Mouse (Mus musculus) CH12.LX (cell line): ENCODE results near the gene Exoc1. TPM values are rescaled to one million over a fixed set of nuclear protein-coding genes. Genes with fewer than 3 reads are reported as not detected.

Source experiments
- DNase-seq: peaks from one replicate; pipeline ENCODE4 v3.0.0-alpha.2; 2013; ENCODE audit errors: extremely low read depth
- H3K27ac ChIP-seq: 2 replicates; pipeline ENCODE4 v1.5.1; 2012; ENCODE audit warnings: low read depth, mild to moderate bottlenecking, control low read depth, moderate library complexity; ENCODE audit not compliant: insufficient read depth
- H3K27me3 ChIP-seq: replicated peaks from 2 replicates; pipeline ENCODE3; 2012; ENCODE audit warnings: inconsistent platforms
- H3K36me3 ChIP-seq, 2 experiments: replicated peaks in 1 of 2; 2 replicates each; pipeline versions ENCODE3 to v1.6.1; 2012; ENCODE audit warnings: inconsistent platforms in 1 of 2, low read length in 1 of 2, mild to moderate bottlenecking in 1 of 2, mixed read lengths in 1 of 2, moderate library complexity in 1 of 2; ENCODE audit not compliant: control insufficient read depth in 1 of 2, insufficient read depth in 1 of 2
- H3K4me1 ChIP-seq, 2 experiments: 2 replicates each; pipeline ENCODE4 v1.6.1; 2012; ENCODE audit warnings: inconsistent platforms in 1 of 2, moderate library complexity in 1 of 2; ENCODE audit not compliant: insufficient read depth in 2 of 2, control insufficient read depth in 1 of 2
- H3K4me2 ChIP-seq: 2 replicates; pipeline ENCODE4 v1.6.1; 2012; ENCODE audit warnings: low read depth, mild to moderate bottlenecking, control low read depth; ENCODE audit not compliant: poor library complexity, insufficient read depth, severe bottlenecking
- H3K4me3 ChIP-seq, 3 experiments: fragments of 150-350 bp in 1 of 3; sonication (generic) in 1 of 3; replicated peaks in 1 of 3; 2 replicates each; pipeline versions ENCODE3 to v1.5.1; 2011 to 2012; ENCODE audit warnings: low read depth in 2 of 3, low read length in 2 of 3, mild to moderate bottlenecking in 2 of 3, moderate library complexity in 2 of 3, control low read depth in 1 of 3, improper control_type of control experiment in 1 of 3, inconsistent platforms in 1 of 3, mixed read lengths in 1 of 3; ENCODE audit not compliant: poor library complexity in 1 of 3
- H3K79me2 ChIP-seq: replicated peaks from 2 replicates; pipeline ENCODE4 v1.6.1; 2012; ENCODE audit warnings: mild to moderate bottlenecking, moderate library complexity; ENCODE audit not compliant: control insufficient read depth, poor library complexity, insufficient read depth, severe bottlenecking; ENCODE audit errors: extremely low read depth
- H3K9ac ChIP-seq: 2 replicates; pipeline ENCODE4 v1.6.1; 2012; ENCODE audit warnings: low read depth, mild to moderate bottlenecking, control low read depth, moderate library complexity; ENCODE audit not compliant: insufficient read depth
- H3K9me3 ChIP-seq: replicated peaks from 2 replicates; pipeline ENCODE3; 2012; ENCODE audit warnings: low read length, inconsistent platforms, mixed read lengths
- BHLHE40 ChIP-seq: IDR thresholded peaks from 2 replicates; pipeline ENCODE4 v1.6.1; 2011; ENCODE audit warnings: mild to moderate bottlenecking, low read depth, low read length, improper control_type of control experiment
- CHD1 ChIP-seq: IDR thresholded peaks from 2 replicates; pipeline ENCODE4 v1.6.1; 2012; ENCODE audit warnings: low read depth, low read length, improper control_type of control experiment, inconsistent platforms
- CHD2 ChIP-seq: IDR thresholded peaks from 2 replicates; pipeline ENCODE4 v1.6.1; 2011; ENCODE audit warnings: low read length, improper control_type of control experiment
- CTCF ChIP-seq, 2 experiments: IDR thresholded peaks in 1 of 2; conservative IDR thresholded peaks in 1 of 2; 2 replicates each; pipeline ENCODE4 v1.5.1; 2011 to 2012; ENCODE audit warnings: low read depth in 2 of 2, low read length in 2 of 2, improper control_type of control experiment in 1 of 2, inconsistent platforms in 1 of 2, mild to moderate bottlenecking in 1 of 2, moderate library complexity in 1 of 2
- E2F4 ChIP-seq: IDR thresholded peaks from 2 replicates; pipeline ENCODE4 v1.6.1; 2011; ENCODE audit warnings: low read depth, low read length, improper control_type of control experiment; ENCODE audit not compliant: insufficient replicate concordance
- ELF1 ChIP-seq: IDR thresholded peaks from 2 replicates; pipeline ENCODE4 v1.6.1; 2014; ENCODE audit warnings: low read depth, mild to moderate bottlenecking, inconsistent platforms, low read length, improper control_type of control experiment
- EP300 ChIP-seq: IDR thresholded peaks from 2 replicates; pipeline ENCODE4 v1.6.1; 2011; ENCODE audit warnings: low read length, improper control_type of control experiment
- ETS1 ChIP-seq: conservative IDR thresholded peaks from 2 replicates; pipeline ENCODE4 v1.6.1; 2012; ENCODE audit warnings: low read depth, mild to moderate bottlenecking, inconsistent platforms, low read length, improper control_type of control experiment, moderate library complexity
- GABPA ChIP-seq: IDR thresholded peaks from 2 replicates; pipeline ENCODE4 v1.6.1; 2012; ENCODE audit warnings: low read depth, low read length, improper control_type of control experiment, inconsistent platforms; ENCODE audit not compliant: insufficient replicate concordance
- HCFC1 ChIP-seq: IDR thresholded peaks from 2 replicates; pipeline ENCODE4 v1.6.1; 2012; ENCODE audit warnings: low read depth, mild to moderate bottlenecking, inconsistent platforms, low read length, improper control_type of control experiment
- IRF4 ChIP-seq: IDR thresholded peaks from 2 replicates; pipeline ENCODE4 v1.6.1; 2014; ENCODE audit warnings: low read depth, mild to moderate bottlenecking, inconsistent platforms, low read length, improper control_type of control experiment
- JUN ChIP-seq: IDR thresholded peaks from 2 replicates; pipeline ENCODE4 v1.6.1; 2011; ENCODE audit warnings: low read depth, mild to moderate bottlenecking, low read length, improper control_type of control experiment, moderate library complexity; ENCODE audit not compliant: insufficient read depth
- JUND ChIP-seq: conservative IDR thresholded peaks from 2 replicates; pipeline ENCODE4 v1.6.1; 2011; ENCODE audit warnings: low read depth, low read length, improper control_type of control experiment
- KAT2A ChIP-seq: IDR thresholded peaks from 2 replicates; pipeline ENCODE4 v1.6.1; 2012; ENCODE audit warnings: low read length, improper control_type of control experiment, inconsistent platforms; ENCODE audit not compliant: insufficient replicate concordance
- MAFK ChIP-seq: IDR thresholded peaks from 2 replicates; pipeline ENCODE4 v1.6.1; 2011; ENCODE audit warnings: low read length, improper control_type of control experiment; ENCODE audit not compliant: insufficient replicate concordance
- MAX ChIP-seq: IDR thresholded peaks from 2 replicates; pipeline ENCODE4 v1.6.1; 2011; ENCODE audit warnings: low read length, improper control_type of control experiment
- MAZ ChIP-seq: IDR thresholded peaks from 2 replicates; pipeline ENCODE4 v1.6.1; 2012; ENCODE audit warnings: low read depth, mild to moderate bottlenecking, inconsistent platforms, low read length, improper control_type of control experiment, moderate library complexity
- MEF2A ChIP-seq: IDR thresholded peaks from 2 replicates; pipeline ENCODE4 v1.6.1; 2014; ENCODE audit warnings: low read depth, mild to moderate bottlenecking, inconsistent platforms, low read length, improper control_type of control experiment, borderline replicate concordance
- MXI1 ChIP-seq: IDR thresholded peaks from 2 replicates; pipeline ENCODE4 v1.6.1; 2011; ENCODE audit warnings: mild to moderate bottlenecking, low read depth, low read length, improper control_type of control experiment
- MYC ChIP-seq: IDR thresholded peaks from 2 replicates; pipeline ENCODE4 v1.6.1; 2011; ENCODE audit warnings: low read depth, mild to moderate bottlenecking, improper control_type of control experiment, low read length
- NELFE ChIP-seq: IDR thresholded peaks from 2 replicates; pipeline ENCODE4 v1.6.1; 2011; ENCODE audit warnings: low read depth, low read length, improper control_type of control experiment
- NRF1 ChIP-seq: IDR thresholded peaks from 2 replicates; pipeline ENCODE4 v1.6.1; 2014; ENCODE audit warnings: low read depth, mild to moderate bottlenecking, inconsistent platforms, low read length, improper control_type of control experiment, moderate library complexity
- PAX5 ChIP-seq: IDR thresholded peaks from 2 replicates; pipeline ENCODE4 v1.6.1; 2012; ENCODE audit warnings: low read length, inconsistent platforms, mixed read lengths
- POLR2A ChIP-seq: IDR thresholded peaks from 2 replicates; pipeline ENCODE4 v1.6.1; 2011; ENCODE audit warnings: low read depth, mild to moderate bottlenecking, improper control_type of control experiment, low read length
- POLR2AphosphoS2 ChIP-seq: IDR thresholded peaks from 2 replicates; pipeline ENCODE4 v1.6.1; 2011; ENCODE audit warnings: low read depth, low read length, improper control_type of control experiment
- RAD21 ChIP-seq: IDR thresholded peaks from 2 replicates; pipeline ENCODE4 v1.6.1; 2011; ENCODE audit warnings: low read depth, mild to moderate bottlenecking, low read length, improper control_type of control experiment, moderate library complexity
- RCOR1 ChIP-seq: conservative IDR thresholded peaks from 2 replicates; pipeline ENCODE4 v1.6.1; 2012; ENCODE audit warnings: low read depth, mild to moderate bottlenecking, inconsistent platforms, low read length, improper control_type of control experiment
- SIN3A ChIP-seq: IDR thresholded peaks from 2 replicates; pipeline ENCODE4 v1.6.1; 2012; ENCODE audit warnings: low read length, improper control_type of control experiment, inconsistent platforms
- SMC3 ChIP-seq: IDR thresholded peaks from 2 replicates; pipeline ENCODE4 v1.6.1; 2011; ENCODE audit warnings: low read depth, low read length, improper control_type of control experiment
- TBP ChIP-seq: conservative IDR thresholded peaks from 2 replicates; pipeline ENCODE4 v1.6.1; 2011; ENCODE audit warnings: low read depth, low read length, improper control_type of control experiment
- TCF12 ChIP-seq: IDR thresholded peaks from 2 replicates; pipeline ENCODE4 v1.6.1; 2014; ENCODE audit warnings: low read depth, mild to moderate bottlenecking, inconsistent platforms, low read length, improper control_type of control experiment
- UBTF ChIP-seq: IDR thresholded peaks from 2 replicates; pipeline ENCODE4 v1.6.1; 2012; ENCODE audit warnings: low read depth, mild to moderate bottlenecking, inconsistent platforms, low read length, improper control_type of control experiment, moderate library complexity
- USF1 ChIP-seq: IDR thresholded peaks from 2 replicates; pipeline ENCODE4 v1.6.1; 2014; ENCODE audit warnings: low read depth, mild to moderate bottlenecking, inconsistent platforms, low read length, improper control_type of control experiment
- USF2 ChIP-seq: conservative IDR thresholded peaks from 2 replicates; pipeline ENCODE4 v1.6.1; 2011; ENCODE audit warnings: low read depth, low read length, improper control_type of control experiment
- ZC3H11A ChIP-seq: IDR thresholded peaks from 2 replicates; pipeline ENCODE4 v1.6.1; 2012; ENCODE audit warnings: low read depth, mild to moderate bottlenecking, inconsistent platforms, low read length, improper control_type of control experiment
- ZKSCAN1 ChIP-seq: IDR thresholded peaks from 2 replicates; pipeline ENCODE4 v1.6.1; 2012; ENCODE audit warnings: low read depth, inconsistent platforms, low read length, improper control_type of control experiment, borderline replicate concordance
- ZMIZ1 ChIP-seq: IDR thresholded peaks from 2 replicates; pipeline ENCODE4 v1.6.1; 2012; ENCODE audit warnings: low read depth, mild to moderate bottlenecking, inconsistent platforms, low read length, improper control_type of control experiment
- ZNF384 ChIP-seq: IDR thresholded peaks from 2 replicates; pipeline ENCODE4 v1.6.1; 2012; ENCODE audit warnings: low read depth, low read length, improper control_type of control experiment, inconsistent platforms
- dilution Hi-C: fragments of 300-500 bp; cut with MboI; formaldehyde crosslinking; loops from 2 replicates; pipeline ENCODE4 v1.14.3; 2020; ENCODE audit warnings: low sequenced_read_pairs; ENCODE audit not compliant: extremely low pct_unique_long_range_greater_than_20kb, extremely low pct_ligation_motif_present
- in situ Hi-C: fragments of 300-500 bp; cut with MboI; formaldehyde crosslinking; loops from 3 replicates; pipeline ENCODE4 v1.14.3; 2019; ENCODE audit warnings: low sequenced_read_pairs, low pct_ligation_motif_present, low pct_unique_long_range_greater_than_20kb, mixed read lengths
- polyA plus RNA-seq: library from polyadenylated mRNA; unstranded; fragments of >175 nt; gene quantifications from 2 replicates; pipeline ENCODE4 v1.2.1, GENCODE M21; 2012; ENCODE audit warnings: low read depth; ENCODE audit not compliant: insufficient read length
- total RNA-seq, 2 experiments: library from RNA; depleted of rRNA; stranded (reverse); fragments of 300-350 nt in 1 of 2; fragments of >200 nt in 1 of 2; gene quantifications; 2 replicates each; pipeline ENCODE4 v1.2.3; 2012 to 2014

Exoc1 gene
- total RNA-seq (2012; rRNA removed) (26.6 and 32.9 TPM in 2 replicates), total RNA-seq (2014; rRNA removed) (30.4 and 41.3 TPM in 2 replicates), polyA plus RNA-seq (32.6 and 36.2 TPM in 2 replicates)

DNA sequence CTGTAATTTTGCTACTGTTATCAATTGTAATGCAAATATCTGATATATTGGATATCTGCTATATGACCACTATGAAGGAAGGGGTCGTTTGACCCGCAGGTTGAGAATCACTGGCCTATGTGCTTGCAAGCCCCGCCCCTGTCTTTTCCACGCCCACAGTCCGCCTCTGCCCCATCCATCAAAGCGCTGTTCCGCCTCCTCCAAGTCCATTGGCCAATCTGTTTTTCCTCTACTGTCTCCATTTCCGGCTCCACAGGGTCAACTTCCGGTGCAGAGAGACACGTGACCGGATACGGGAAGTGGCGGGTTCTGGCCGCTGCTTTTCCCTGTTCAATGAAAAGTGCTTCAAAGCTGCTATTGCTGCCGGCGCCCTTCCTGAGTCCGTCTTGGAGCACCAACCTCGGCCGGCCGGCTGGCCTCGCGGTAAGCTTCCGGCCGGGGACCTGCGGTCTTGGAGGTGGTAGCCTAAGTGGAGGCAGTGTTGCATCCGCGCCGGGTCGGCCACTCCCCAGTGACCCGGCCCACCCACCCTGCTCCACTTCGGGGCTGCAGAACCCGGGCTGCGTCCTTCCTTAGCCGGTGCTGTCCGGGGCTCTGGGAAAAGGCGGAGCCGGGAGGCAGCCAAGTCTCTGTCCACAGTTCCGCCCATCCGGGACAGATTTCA is at the start of gene Exoc1:
TSS of gene Exoc1 (plus strand) at position 272 of the 664 bp plus-strand sequence.
- Histone ChIP-seq H3K36me3 (peaks cover 5 to 19% of the 10 kb centered on the region in 2 experiments), H3K27me3 (no peaks in the 10 kb centered on the region), H3K79me2 (peaks cover 19% of the 10 kb centered on the region), H3K9me3 (no peaks in the 10 kb centered on the region), H3K4me2 (peak within 1 kb of the TSS; percentile 96), H3K9ac (peak within 1 kb of the TSS; percentile 98), H3K4me1 (peaks cover 9 to 39% of the 10 kb centered on the region in 2 experiments; a peak in 3 of 4 replicates), H3K27ac (peak within 1 kb of the TSS; percentile 28; the same call in 1 of the 2 replicates), H3K4me3 (peak within 1 kb of the TSS; percentile 78 to 99 (median 89))
- DNase-seq, result peak; percentile 97
- in situ Hi-C loops, result no loop called here
- dilution Hi-C loops, result no loop called here
- TF ChIP-seq MAX (peak; percentile 95), ETS1 (no peak), JUND (no peak), JUN (no peak), POLR2AphosphoS2 (no peak), RAD21 (no peak), ELF1 (peak; percentile 100), NRF1 (0 out of 2 replicates have a peak, but pooled peaks have one; percentile 2), USF2 (peak; percentile 96), MYC (no peak), IRF4 (no peak; the same call in 1 of the 2 replicates), CTCF (conservative IDR thresholded peaks at IDR 0.05 in 1 of 2, IDR thresholded peaks at IDR 0.05 in 1 of 2; ENCODE audit: low read depth in 2 of 2, low read length in 2 of 2) (no peak), MXI1 (peak; percentile 83), HCFC1 (peak; percentile 92), ZC3H11A (no peak), ZMIZ1 (no peak), RCOR1 (no peak), SMC3 (no peak), CHD1 (no peak), PAX5 (no peak), POLR2A (peak; percentile 59), ZNF384 (no peak), GABPA (no peak; the same call in 1 of the 2 replicates), MEF2A (no peak), KAT2A (peak; percentile 90; the same call in 1 of the 2 replicates), SIN3A (peak; percentile 99), TBP (peak; percentile 73; the same call in 1 of the 2 replicates), NELFE (peak; percentile 57), ZKSCAN1 (no peak), MAFK (no peak), USF1 (peak; percentile 98), BHLHE40 (peak; percentile 87), E2F4 (no peak), TCF12 (peak; percentile 51; the same call in 1 of the 2 replicates), MAZ (no peak), UBTF (no peak), CHD2 (peak; percentile 83; the same call in 1 of the 2 replicates), EP300 (no peak)
